Mouse (Mus musculus): ENCODE measurements around the gene Slc18a2. TPM values are rescaled to one million over a fixed set of nuclear protein-coding genes. Genes with fewer than 3 reads are reported as not detected.

Slc18a2 gene
- 11.7 and 13.6 TPM in 2 replicates for polyA plus RNA-seq (2016; fragmentation: Nextera tagmentation; extraction: Ambion mirVana)

GRCm38 (mm10) chr19:59260718-59261442 is at the start of gene Slc18a2:
TSS of gene Slc18a2 (plus strand) at chr19:59260896.
- peak; percentile 67 for DNase-seq (ENCODE audit: low spot score)
- Histone ChIP-seq H3K27ac (peak within 1 kb of the TSS; percentile 73), H3K36me3 (no peaks in the 10 kb centered on the region), H3K9me3 (no peaks in the 10 kb centered on the region; the same call in 1 of the 2 replicates), H3K4me3 (peak within 1 kb of the TSS; percentile 61), H3K27me3 (ENCODE audit: insufficient read depth, poor library complexity, severe bottlenecking) (peaks cover 65% of the 10 kb centered on the region), H3K4me1 (replicated peaks) (peaks cover 44% of the 10 kb centered on the region)
- under 1% methylated on average over 55 of the region's 55 CpGs for WGBS

GRCm38 (mm10) chr19:59216891-59217290 is 43.8 kb upstream of the Slc18a2 start:
- Histone ChIP-seq H3K36me3 (no peaks in the 10 kb centered on the region), H3K4me1 (replicated peaks) (peaks cover 14% of the 10 kb centered on the region), H3K27me3 (ENCODE audit: insufficient read depth, poor library complexity, severe bottlenecking) (peaks cover 40% of the 10 kb centered on the region), H3K4me3 (no peak overlapping the region), H3K27ac (no peak overlapping the region), H3K9me3 (0 out of 2 replicates have a peak, but pooled peaks cover 3% of the 10 kb centered on the region)
- no peak for DNase-seq (ENCODE audit: low spot score)
- WGBS = 77% methylated on average over 3 of the region's 3 CpGs

GRCm38 (mm10) chr19:59218991-59219390 is 41.7 kb upstream of the Slc18a2 start, which contains the start of gene Kcnk18:
TSS of gene Kcnk18 (plus strand) at chr19:59219214.
- no peak within 1 kb of the TSS for H3K4me3 ChIP-seq
- no peak for DNase-seq (ENCODE audit: low spot score)
- H3K36me3 ChIP-seq = no peaks in the 10 kb centered on the region
- 89% methylated on average over 8 of the region's 8 CpGs for WGBS
- peaks cover 40% of the 10 kb centered on the region for H3K27me3 ChIP-seq (ENCODE audit: insufficient read depth, poor library complexity, severe bottlenecking)
- H3K4me1 ChIP-seq (replicated peaks) = peaks cover 14% of the 10 kb centered on the region
- no peak within 1 kb of the TSS for H3K27ac ChIP-seq
- 0 out of 2 replicates have a peak, but pooled peaks cover 3% of the 10 kb centered on the region for H3K9me3 ChIP-seq

GRCm38 (mm10) chr19:59221131-59221530 is 39.6 kb upstream of the Slc18a2 start:
- 0 out of 2 replicates have a peak, but pooled peaks cover 3% of the 10 kb centered on the region for H3K9me3 ChIP-seq
- peaks cover 14% of the 10 kb centered on the region for H3K4me1 ChIP-seq (replicated peaks)

GRCm38 (mm10) chr19:59228376-59228775 is 32.3 kb upstream of the Slc18a2 start:
- H3K9me3 ChIP-seq = no peaks in the 10 kb centered on the region
- H3K27ac ChIP-seq = no peak overlapping the region
- H3K36me3 ChIP-seq = no peaks in the 10 kb centered on the region
- 0 out of 2 replicates have a peak, but pooled peaks cover 2% of the 10 kb centered on the region for H3K4me1 ChIP-seq (replicated peaks)
- WGBS = 80% methylated on average over 3 of the region's 3 CpGs
- no peak overlapping the region for H3K4me3 ChIP-seq
- H3K27me3 ChIP-seq (ENCODE audit: insufficient read depth, poor library complexity, severe bottlenecking) = no peaks in the 10 kb centered on the region
- DNase-seq (ENCODE audit: low spot score) = no peak

More at GRCm38 (mm10) chr19:59221131-59221530, 39.6 kb upstream of the Slc18a2 start:
- H3K27ac ChIP-seq = no peak overlapping the region
- H3K4me3 ChIP-seq = no peak overlapping the region
- no peaks in the 10 kb centered on the region for H3K36me3 ChIP-seq
- WGBS = 82% methylated on average over 3 of the region's 3 CpGs
- no peak for DNase-seq (ENCODE audit: low spot score)
- H3K27me3 ChIP-seq (ENCODE audit: insufficient read depth, poor library complexity, severe bottlenecking) = peaks cover 34% of the 10 kb centered on the region

- 79% methylated on average over 5 of the region's 5 CpGs for WGBS
- 0 out of 2 replicates have a peak, but pooled peaks cover 4% of the 10 kb centered on the region for H3K9me3 ChIP-seq
- H3K4me3 ChIP-seq = no peak overlapping the region
- H3K4me1 ChIP-seq (replicated peaks) = peaks cover 15% of the 10 kb centered on the region
- no peaks in the 10 kb centered on the region for H3K36me3 ChIP-seq
- H3K27ac ChIP-seq = no peak overlapping the region
- peaks cover 2% of the 10 kb centered on the region; the same call in 1 of the 2 replicates for H3K27me3 ChIP-seq (ENCODE audit: insufficient read depth, poor library complexity, severe bottlenecking)
- no peak for DNase-seq (ENCODE audit: low spot score)
Observed at GRCm38 (mm10) chr19:59232786-59233185, 27.9 kb upstream of the Slc18a2 start.

GRCm38 (mm10) chr19:59235001-59235400 is 25.7 kb upstream of the Slc18a2 start:
- no peak for DNase-seq (ENCODE audit: low spot score)

GRCm38 (mm10) chr19:59236046-59236445 is 24.6 kb upstream of the Slc18a2 start:
- Histone ChIP-seq H3K9me3 (0 out of 2 replicates have a peak, but pooled peaks cover 4% of the 10 kb centered on the region), H3K36me3 (no peaks in the 10 kb centered on the region), H3K27ac (no peak overlapping the region), H3K27me3 (ENCODE audit: insufficient read depth, poor library complexity, severe bottlenecking) (peaks cover 20% of the 10 kb centered on the region), H3K4me1 (replicated peaks) (peaks cover 15% of the 10 kb centered on the region), H3K4me3 (no peak overlapping the region)
- WGBS = 82% methylated on average over 6 of the region's 6 CpGs
- no peak for DNase-seq (ENCODE audit: low spot score)

More at GRCm38 (mm10) chr19:59235001-59235400, 25.7 kb upstream of the Slc18a2 start:
- Histone ChIP-seq H3K27me3 (ENCODE audit: insufficient read depth, poor library complexity, severe bottlenecking) (peaks cover 17% of the 10 kb centered on the region), H3K4me3 (no peak overlapping the region), H3K9me3 (0 out of 2 replicates have a peak, but pooled peaks cover 4% of the 10 kb centered on the region), H3K36me3 (no peaks in the 10 kb centered on the region), H3K4me1 (replicated peaks) (peaks cover 15% of the 10 kb centered on the region), H3K27ac (no peak overlapping the region)
- 91% methylated on average over 18 of the region's 18 CpGs for WGBS

GRCm38 (mm10) chr19:59238630-59239029 is 22.1 kb upstream of the Slc18a2 start:
- Histone ChIP-seq H3K27ac (no peak overlapping the region), H3K9me3 (0 out of 2 replicates have a peak, but pooled peaks cover 4% of the 10 kb centered on the region), H3K36me3 (no peaks in the 10 kb centered on the region), H3K27me3 (ENCODE audit: insufficient read depth, poor library complexity, severe bottlenecking) (peaks cover 20% of the 10 kb centered on the region), H3K4me1 (replicated peaks) (peaks cover 13% of the 10 kb centered on the region), H3K4me3 (no peak overlapping the region)
- WGBS = 67% methylated on average over 3 of the region's 3 CpGs
- no peak for DNase-seq (ENCODE audit: low spot score)

- H3K4me3 ChIP-seq = no peak overlapping the region
- 29% methylated on average over 17 of the region's 17 CpGs for WGBS
- H3K27ac ChIP-seq = no peak overlapping the region
- peaks cover 20% of the 10 kb centered on the region for H3K27me3 ChIP-seq (ENCODE audit: insufficient read depth, poor library complexity, severe bottlenecking)
- DNase-seq (ENCODE audit: low spot score) = peak; percentile 84
- peaks cover 13% of the 10 kb centered on the region for H3K4me1 ChIP-seq (replicated peaks)
- no peaks in the 10 kb centered on the region for H3K36me3 ChIP-seq
- no peaks in the 10 kb centered on the region for H3K9me3 ChIP-seq
Observed at GRCm38 (mm10) chr19:59239124-59239817, 21.4 kb upstream of the Slc18a2 start.

- 88% methylated on average over 4 of the region's 4 CpGs for WGBS
- no peak for DNase-seq (ENCODE audit: low spot score)
- Histone ChIP-seq H3K36me3 (no peaks in the 10 kb centered on the region), H3K4me3 (no peak overlapping the region), H3K9me3 (no peaks in the 10 kb centered on the region), H3K27me3 (ENCODE audit: insufficient read depth, poor library complexity, severe bottlenecking) (peaks cover 20% of the 10 kb centered on the region), H3K4me1 (replicated peaks) (0 out of 2 replicates have a peak, but pooled peaks cover 6% of the 10 kb centered on the region), H3K27ac (no peak overlapping the region)
Observed at GRCm38 (mm10) chr19:59241987-59242386, 18.7 kb upstream of the Slc18a2 start.

GRCm38 (mm10) chr19:59243057-59243456 is 17.6 kb upstream of the Slc18a2 start:
- DNase-seq (ENCODE audit: low spot score) = no peak
- Histone ChIP-seq H3K9me3 (no peaks in the 10 kb centered on the region), H3K27me3 (ENCODE audit: insufficient read depth, poor library complexity, severe bottlenecking) (peaks cover 15% of the 10 kb centered on the region; the same call in 1 of the 2 replicates), H3K27ac (no peak overlapping the region), H3K4me1 (replicated peaks) (peaks cover 6% of the 10 kb centered on the region; the same call in 1 of the 2 replicates), H3K4me3 (no peak overlapping the region), H3K36me3 (no peaks in the 10 kb centered on the region)
- WGBS = 85% methylated on average over 2 of the region's 2 CpGs
